Mouse (Mus musculus): ENCODE results near the gene Gm5039. TPM values are rescaled to one million over a fixed set of nuclear protein-coding genes. Genes with fewer than 3 reads are reported as not detected.
"Not testable (repeated sequence)": the region's sequence is repeated elsewhere in the genome, so short reads cannot be mapped to it uniquely, and the experiment has no call there.

Gm5039 gene
- total and polyA plus RNA-seq, 3 experiments = 0.06 TPM; not detected in 2

- peak; percentile 65 for DNase-seq (ENCODE audit: low read depth, low spot score)
- not testable (repeated sequence) for H3K9me3 ChIP-seq (replicated peaks; ENCODE audit: insufficient read depth, low read length); H3K79me2 ChIP-seq (ENCODE audit: control insufficient read depth, insufficient read depth, low read length, poor library complexity); H3K9ac ChIP-seq (ENCODE audit: control insufficient read depth, low read depth, low read length, poor library complexity, severe bottlenecking); H3K27me3 ChIP-seq (ENCODE audit: control insufficient read depth in 1 of 2, insufficient read depth in 2 of 2, low read length in 2 of 2); H3K4me3 ChIP-seq (ENCODE audit: control insufficient read depth in 1 of 2, insufficient read depth in 1 of 2, low read depth in 2 of 2, low read length in 2 of 2)
- TF ChIP-seq GATA1 (IDR thresholded peaks at IDR 0.05; ENCODE audit: low read depth, low read length) (peak; percentile 81), EP300 (IDR thresholded peaks at IDR 0.05; ENCODE audit: low read depth in 1 of 2, low read length in 2 of 2) (peak; percentile 74 to 80), TBP (IDR thresholded peaks at IDR 0.05; ENCODE audit: low read depth, low read length) (peak; percentile 45; the same call in 1 of the 2 replicates), MXI1 (IDR thresholded peaks at IDR 0.05; ENCODE audit: low read depth, low read length) (peak; percentile 31; the same call in 1 of the 2 replicates), ETS1 (IDR thresholded peaks at IDR 0.05; ENCODE audit: low read depth, low read length) (peak; percentile 84), TAL1 (IDR thresholded peaks at IDR 0.05; ENCODE audit: low read length) (peak; percentile 84), BHLHE40 (IDR thresholded peaks at IDR 0.05; ENCODE audit: borderline replicate concordance, low read depth, low read length) (peak; percentile 27; the same call in 1 of the 2 replicates), TCF12 (IDR thresholded peaks at IDR 0.05; ENCODE audit: low read depth, low read length) (peak; percentile 88), RCOR1 (IDR thresholded peaks at IDR 0.05; ENCODE audit: low read depth, low read length) (0 out of 2 replicates have a peak, but pooled peaks have one; percentile 29), SIN3A (IDR thresholded peaks at IDR 0.05; ENCODE audit: low read length) (peak; percentile 21; the same call in 1 of the 2 replicates)
- H3K27ac ChIP-seq (ENCODE audit: control insufficient read depth, low read depth, low read length) = peak overlapping the region; percentile 61
- H3K36me3 ChIP-seq (ENCODE audit: control insufficient read depth in 1 of 2, insufficient read depth in 2 of 2, low read length in 2 of 2) = peaks cover 0 to 21% of the 10 kb centered on the region in 2 experiments; a peak in 3 of 4 replicates
- H3K4me1 ChIP-seq (ENCODE audit: control insufficient read depth in 1 of 2, insufficient read depth in 2 of 2, low read length in 2 of 2) = peaks cover 9 to 27% of the 10 kb centered on the region in 2 experiments
Observed at GRCm38 (mm10) chr12:88369690-88370089, 45.9 kb upstream of the Gm5039 start.

GRCm38 (mm10) chr12:88368618-88369017, 44.8 kb upstream of the Gm5039 start:
- H3K4me1 ChIP-seq (ENCODE audit: control insufficient read depth in 1 of 2, insufficient read depth in 2 of 2, low read length in 2 of 2) = peaks cover 9 to 27% of the 10 kb centered on the region in 2 experiments
- 0 out of 2 replicates have a peak, but pooled peaks have one; percentile 16 for TF ChIP-seq ELF1 (IDR thresholded peaks at IDR 0.05; ENCODE audit: low read depth, low read length)
- no peak for TF ChIP-seq MAZ (IDR thresholded peaks at IDR 0.05; ENCODE audit: low read depth, low read length)
- peak; percentile 47; the same call in 1 of the 2 replicates for TF ChIP-seq SIN3A (IDR thresholded peaks at IDR 0.05; ENCODE audit: low read length)
- TF ChIP-seq MAX (IDR thresholded peaks at IDR 0.05; ENCODE audit: low read length) = 0 out of 2 replicates have a peak, but pooled peaks have one; percentile 21
- TF ChIP-seq CHD1 (IDR thresholded peaks at IDR 0.05; ENCODE audit: low read depth, low read length) = no peak
- TF ChIP-seq MYC (IDR thresholded peaks at IDR 0.05; ENCODE audit: low read depth, low read length) = peak; percentile 35; the same call in 1 of the 2 replicates
- peak; percentile 78; the same call in 1 of the 2 replicates for TF ChIP-seq JUND (IDR thresholded peaks at IDR 0.05; ENCODE audit: low read depth, low read length)
- no peak overlapping the region for H3K9ac ChIP-seq (ENCODE audit: control insufficient read depth, low read depth, low read length, poor library complexity, severe bottlenecking)
- H3K79me2 ChIP-seq (ENCODE audit: control insufficient read depth, insufficient read depth, low read length, poor library complexity) = peaks cover 2% of the 10 kb centered on the region; the same call in 1 of the 2 replicates
- H3K27ac ChIP-seq (ENCODE audit: control insufficient read depth, low read depth, low read length) = 0 out of 2 replicates have a peak overlapping the region, but pooled peaks have one; percentile 27
- peak; percentile 75 for DNase-seq (ENCODE audit: low read depth, low spot score)
- H3K36me3 ChIP-seq (ENCODE audit: control insufficient read depth in 1 of 2, insufficient read depth in 2 of 2, low read length in 2 of 2) = peaks cover 0 to 21% of the 10 kb centered on the region in 2 experiments; a peak in 3 of 4 replicates
- H3K9me3 ChIP-seq (replicated peaks; ENCODE audit: insufficient read depth, low read length) = no peaks in the 10 kb centered on the region
- H3K4me3 ChIP-seq (ENCODE audit: control insufficient read depth in 1 of 2, insufficient read depth in 1 of 2, low read depth in 2 of 2, low read length in 2 of 2) = no peak overlapping the region
- H3K27me3 ChIP-seq (ENCODE audit: control insufficient read depth in 1 of 2, insufficient read depth in 2 of 2, low read length in 2 of 2) = no peaks in the 10 kb centered on the region
